Mouse (Mus musculus) hindbrain, embryonic 10.5 days (tissue): ENCODE measurements at regions not wholly inside any gene's neighbourhood (a gene's known extent, or its start where the extent isn't known, plus 50 kb on each side); places are given as distances from the start of the nearest gene placed in this dataset.
A peak's percentile ranks its signal among the peaks of the same experiment; 100 is the strongest.

Experiments used
- DNase-seq: peaks from one replicate; pipeline ENCODE4 v3.0.0-alpha.2; 2017; ENCODE audit warnings: low spot score
- H3K27ac ChIP-seq: fragments of 300-500 bp; sonication (generic); 2 replicates; pipeline ENCODE4 v1.5.1; 2016; ENCODE audit warnings: mild to moderate bottlenecking, moderate library complexity
- H3K27me3 ChIP-seq: fragments of 300-500 bp; sonication (generic); 2 replicates; pipeline ENCODE4 v1.6.1; 2016; ENCODE audit warnings: mild to moderate bottlenecking; ENCODE audit not compliant: poor library complexity, insufficient read depth, severe bottlenecking
- H3K36me3 ChIP-seq: fragments of 300-500 bp; sonication (generic); 2 replicates; pipeline ENCODE4 v1.6.1; 2016; ENCODE audit warnings: mild to moderate bottlenecking, moderate library complexity
- H3K4me1 ChIP-seq: fragments of 300-500 bp; sonication (generic); replicated peaks from 2 replicates; pipeline ENCODE4 v1.6.1; 2016; ENCODE audit warnings: mild to moderate bottlenecking
- H3K4me3 ChIP-seq: fragments of 300-500 bp; sonication (generic); 2 replicates; pipeline ENCODE4 v1.5.1; 2016; ENCODE audit warnings: mild to moderate bottlenecking, moderate library complexity
- H3K9me3 ChIP-seq: fragments of 300-500 bp; sonication (generic); 2 replicates; pipeline ENCODE4 v1.6.1; 2016; ENCODE audit warnings: mild to moderate bottlenecking, moderate library complexity
- WGBS: fragments of 180-500 bp; shearing (Covaris S2); methylation state at CpG from one replicate; pipeline ENCODE4 v1.1.7; 2016; 5-methylcytosine and 5-hydroxymethylcytosine counted together

DNA sequence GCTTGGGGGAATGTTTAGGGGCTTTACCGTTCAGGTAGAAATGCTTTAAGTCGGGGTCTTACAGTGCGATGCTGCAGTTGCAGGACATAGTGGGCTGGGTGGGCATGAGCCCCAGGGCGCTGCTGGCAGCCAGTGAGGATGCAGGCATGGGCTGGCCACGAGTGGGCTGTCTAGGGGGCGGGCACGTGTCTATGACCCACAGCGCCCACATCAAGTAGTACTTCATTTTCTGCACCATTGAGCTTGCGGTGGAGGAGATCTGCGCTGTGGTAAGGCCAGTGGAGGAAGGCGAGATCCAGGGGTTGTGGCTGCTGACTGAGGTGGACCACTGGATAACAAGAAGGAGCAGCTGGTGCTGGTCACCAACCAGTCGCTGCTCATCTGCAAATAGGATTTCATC lies 52.4 kb upstream of the Olfr291 start:
- WGBS: 29% methylated on average over 12 of the region's 12 CpGs
- no peak overlapping the region for H3K27ac ChIP-seq
- no peaks in the 10 kb centered on the region for H3K4me1 ChIP-seq
- no peak for DNase-seq
- no peak overlapping the region for H3K4me3 ChIP-seq
- H3K9me3 ChIP-seq: no peaks in the 10 kb centered on the region
- peaks cover 5% of the 10 kb centered on the region; the same call in 1 of the 2 replicates for H3K27me3 ChIP-seq
- H3K36me3 ChIP-seq: no peaks in the 10 kb centered on the region

DNA sequence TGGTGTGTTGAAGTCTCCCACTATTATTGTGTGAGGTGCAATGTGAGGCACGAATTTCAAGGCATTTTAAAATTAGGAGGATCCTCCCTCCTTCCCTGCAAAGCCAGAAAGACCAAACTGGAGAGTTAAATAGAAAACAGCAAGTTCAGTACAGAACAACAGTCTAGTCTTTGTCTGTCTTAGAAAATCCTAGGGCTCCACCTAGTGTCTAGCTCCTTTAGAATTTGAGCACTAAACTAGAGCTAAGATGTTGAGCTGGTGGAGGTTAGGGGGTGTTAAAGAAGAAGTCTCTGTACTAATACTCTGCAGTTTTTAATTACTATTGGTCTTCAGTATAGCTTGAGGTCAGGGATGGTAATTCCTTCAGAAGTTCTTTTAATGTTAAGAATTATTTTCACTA lies 58.7 kb upstream of the Olfr291 start:
- Histone ChIP-seq H3K9me3 (no peaks in the 10 kb centered on the region), H3K27ac (no peak overlapping the region), H3K27me3 (no peaks in the 10 kb centered on the region), H3K4me3 (no peak overlapping the region), H3K36me3 (no peaks in the 10 kb centered on the region), H3K4me1 (no peaks in the 10 kb centered on the region)
- WGBS: 15% methylated on average over 1 of the region's 1 CpGs
- no peak for DNase-seq

DNA sequence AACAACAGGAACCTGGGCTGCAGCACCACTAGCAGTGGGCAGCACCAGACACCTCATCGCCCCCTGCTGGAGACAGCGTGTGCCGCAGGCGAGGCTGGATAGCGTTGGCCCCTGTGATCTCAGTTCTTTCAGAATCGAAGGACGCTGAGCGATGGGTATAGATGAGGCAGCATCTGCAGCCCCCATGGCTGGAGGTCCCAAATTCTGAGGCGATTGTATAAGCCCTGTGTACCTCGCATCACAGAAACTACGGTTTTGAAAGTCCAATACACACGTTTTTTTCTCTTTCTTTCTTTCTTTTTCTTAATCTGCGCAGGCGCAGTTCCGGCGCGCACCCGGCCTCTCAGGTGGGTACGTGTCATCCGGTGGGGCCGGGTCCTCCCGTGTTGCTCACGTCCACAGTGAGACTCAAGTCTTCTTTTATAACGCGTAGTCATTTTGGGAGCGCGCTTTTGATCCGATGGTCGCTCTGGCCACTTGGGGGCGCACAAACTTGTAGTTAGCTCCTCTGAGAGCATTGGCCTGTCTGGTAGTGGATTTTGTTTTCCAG lies 74.0 kb upstream of the Olfr291 start:
- WGBS: under 1% methylated on average over 30 of the region's 30 CpGs
- Histone ChIP-seq H3K27me3 (no peaks in the 10 kb centered on the region), H3K27ac (peak overlapping the region; percentile 87), H3K4me1 (no peaks in the 10 kb centered on the region), H3K9me3 (no peaks in the 10 kb centered on the region), H3K36me3 (no peaks in the 10 kb centered on the region), H3K4me3 (peak overlapping the region; percentile 59)
- DNase-seq: peak; percentile 88

DNA sequence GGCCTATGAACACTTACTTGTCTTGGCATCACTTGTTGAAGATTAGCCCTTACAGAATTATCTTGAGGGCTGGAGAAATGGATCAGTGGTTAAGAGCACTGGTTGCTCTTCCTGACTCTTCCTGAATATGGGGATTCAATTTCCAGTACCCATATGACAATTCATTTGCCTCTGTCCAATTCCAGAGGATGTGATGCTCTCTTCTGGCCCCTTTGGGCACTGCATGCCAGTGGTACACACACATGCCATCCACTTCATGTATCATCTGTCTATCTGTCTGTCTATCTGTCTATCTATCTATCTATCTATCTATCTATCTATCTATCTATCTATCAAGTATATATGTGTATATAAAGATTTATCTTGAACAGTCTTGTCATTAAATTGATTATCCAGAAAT lies 75.7 kb upstream of the Olfr291 start:
- H3K27me3 ChIP-seq: no peaks in the 10 kb centered on the region
- no peak for DNase-seq
- H3K36me3 ChIP-seq: no peaks in the 10 kb centered on the region
- no peaks in the 10 kb centered on the region for H3K9me3 ChIP-seq
- no peaks in the 10 kb centered on the region for H3K4me1 ChIP-seq
- no peak overlapping the region for H3K4me3 ChIP-seq
- no peak overlapping the region for H3K27ac ChIP-seq

DNA sequence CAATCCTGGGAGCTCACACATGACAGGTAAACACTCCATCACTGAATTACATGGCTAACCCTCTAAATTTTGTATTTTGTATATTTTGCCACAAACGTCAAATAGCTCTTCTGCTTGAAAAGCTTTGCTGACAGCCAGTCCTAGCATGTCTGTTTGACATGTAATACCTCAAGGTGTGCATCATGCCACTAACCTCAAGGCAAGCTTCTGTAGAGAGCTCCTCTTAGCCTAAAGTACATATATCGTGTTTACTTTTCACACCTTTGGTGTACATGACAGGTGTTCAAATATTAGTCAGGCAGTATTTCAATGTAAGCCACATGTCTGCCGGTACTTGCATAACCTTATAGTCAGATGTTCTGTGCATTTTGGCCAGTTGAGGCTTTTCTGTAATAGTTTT lies 66.5 kb upstream of the Zfand6 start:
- Histone ChIP-seq H3K4me3 (no peak overlapping the region), H3K4me1 (no peaks in the 10 kb centered on the region), H3K27me3 (no peaks in the 10 kb centered on the region), H3K27ac (no peak overlapping the region), H3K36me3 (no peaks in the 10 kb centered on the region), H3K9me3 (no peaks in the 10 kb centered on the region)
- WGBS: 87% methylated on average over 3 of the region's 3 CpGs
- DNase-seq: no peak

DNA sequence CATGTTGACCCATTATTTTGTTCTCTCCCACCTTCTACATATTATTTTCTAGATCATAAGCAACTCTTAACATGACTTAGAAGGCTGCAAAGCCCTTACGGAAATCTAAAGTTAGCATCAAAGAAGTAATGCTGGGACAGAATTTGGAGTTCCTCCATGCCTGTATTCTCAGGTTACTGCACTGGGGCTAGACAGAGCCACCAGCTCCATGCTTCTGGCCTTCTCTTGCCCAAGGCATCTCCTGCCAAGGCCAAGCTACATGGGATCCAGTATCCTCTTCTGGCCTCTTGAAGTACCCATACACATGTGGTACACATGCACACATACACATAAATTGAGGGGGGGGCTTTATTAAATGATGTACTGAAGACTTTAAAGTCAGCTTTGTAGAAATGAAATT lies 63.6 kb upstream of the Zfand6 start:
- 0 out of 2 replicates have a peak, but pooled peaks cover 3% of the 10 kb centered on the region for H3K27me3 ChIP-seq

DNA sequence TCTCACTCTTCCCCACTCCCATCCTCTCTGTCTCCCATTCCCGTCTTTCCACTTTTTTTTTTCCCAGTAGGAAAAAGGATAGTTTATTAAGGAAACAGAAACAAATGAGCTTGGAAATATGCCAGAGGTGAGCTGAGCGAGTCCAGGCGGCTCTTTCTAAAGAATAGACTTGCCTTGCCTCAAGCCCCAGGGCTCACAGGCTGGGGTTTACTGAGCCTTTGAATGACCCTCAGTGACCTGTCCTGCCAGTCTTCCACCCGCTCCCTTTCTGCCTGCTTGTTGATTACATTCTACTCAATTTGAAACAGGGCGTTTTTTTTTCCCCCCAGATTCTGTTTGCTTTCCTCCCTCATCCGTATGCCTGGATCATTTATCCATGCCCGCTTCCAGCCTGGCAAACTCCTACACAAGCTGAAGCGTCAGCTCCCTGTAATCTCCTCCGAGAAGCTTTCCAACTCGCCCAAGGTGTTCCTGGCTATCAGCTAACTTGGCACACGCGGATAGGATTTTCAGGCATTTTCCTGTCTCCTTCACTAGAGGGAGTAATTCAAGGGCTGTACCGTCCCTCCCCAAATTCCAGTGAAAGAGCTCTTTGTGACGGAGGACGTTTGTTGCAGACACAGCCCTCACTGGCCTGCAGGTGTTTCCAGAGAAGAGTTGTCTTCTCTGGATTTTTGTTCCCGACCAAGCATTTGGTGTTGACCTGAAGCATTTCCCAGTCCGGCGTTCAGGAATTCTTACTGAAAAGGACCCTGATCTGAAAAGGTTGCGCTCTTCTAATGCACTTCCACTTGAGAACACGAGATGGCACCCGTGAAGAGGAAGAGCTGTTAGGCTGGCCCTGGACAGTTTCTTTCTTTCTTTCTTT lies 59.9 kb upstream of the Zfand6 start:
- Histone ChIP-seq H3K4me1 (peaks cover 7% of the 10 kb centered on the region), H3K27ac (peak overlapping the region; percentile 84), H3K36me3 (no peaks in the 10 kb centered on the region), H3K4me3 (peak overlapping the region; percentile 54), H3K27me3 (0 out of 2 replicates have a peak, but pooled peaks cover 3% of the 10 kb centered on the region), H3K9me3 (no peaks in the 10 kb centered on the region)
- peak; percentile 70 for DNase-seq
- WGBS: 5% methylated on average over 21 of the region's 21 CpGs

More for the DNA sequence above, 63.6 kb upstream of the Zfand6 start:
- Histone ChIP-seq H3K4me3 (no peak overlapping the region), H3K9me3 (no peaks in the 10 kb centered on the region), H3K4me1 (peaks cover 7% of the 10 kb centered on the region), H3K27ac (no peak overlapping the region), H3K36me3 (no peaks in the 10 kb centered on the region)
- 82% methylated on average over 1 of the region's 1 CpGs for WGBS
- DNase-seq: no peak

DNA sequence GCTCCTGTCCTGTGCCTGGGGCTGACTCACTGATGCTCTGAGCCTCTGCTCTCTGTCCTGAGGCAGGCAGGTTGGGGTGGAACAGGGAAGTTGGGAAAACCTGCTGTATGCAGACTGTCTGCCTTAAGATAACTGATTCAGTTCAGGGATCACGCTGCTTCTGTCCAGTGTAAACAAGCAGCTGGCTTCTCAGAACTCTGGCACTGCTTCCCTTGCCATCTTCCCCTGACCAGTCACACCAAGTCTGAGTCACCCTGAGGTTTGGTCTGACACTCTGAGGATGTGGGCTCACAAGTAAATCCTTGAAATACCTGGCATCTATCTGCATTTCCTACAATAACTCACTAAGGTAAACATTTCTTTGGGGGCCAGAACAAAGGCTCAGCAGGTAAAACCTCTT lies 58.1 kb upstream of the Zfand6 start:
- peaks cover 7% of the 10 kb centered on the region for H3K4me1 ChIP-seq
- H3K9me3 ChIP-seq: no peaks in the 10 kb centered on the region
- H3K4me3 ChIP-seq: no peak overlapping the region
- no peak overlapping the region for H3K27ac ChIP-seq
- 0 out of 2 replicates have a peak, but pooled peaks cover 3% of the 10 kb centered on the region for H3K27me3 ChIP-seq
- H3K36me3 ChIP-seq: no peaks in the 10 kb centered on the region
- DNase-seq: no peak
- 65% methylated on average over 1 of the region's 1 CpGs for WGBS

DNA sequence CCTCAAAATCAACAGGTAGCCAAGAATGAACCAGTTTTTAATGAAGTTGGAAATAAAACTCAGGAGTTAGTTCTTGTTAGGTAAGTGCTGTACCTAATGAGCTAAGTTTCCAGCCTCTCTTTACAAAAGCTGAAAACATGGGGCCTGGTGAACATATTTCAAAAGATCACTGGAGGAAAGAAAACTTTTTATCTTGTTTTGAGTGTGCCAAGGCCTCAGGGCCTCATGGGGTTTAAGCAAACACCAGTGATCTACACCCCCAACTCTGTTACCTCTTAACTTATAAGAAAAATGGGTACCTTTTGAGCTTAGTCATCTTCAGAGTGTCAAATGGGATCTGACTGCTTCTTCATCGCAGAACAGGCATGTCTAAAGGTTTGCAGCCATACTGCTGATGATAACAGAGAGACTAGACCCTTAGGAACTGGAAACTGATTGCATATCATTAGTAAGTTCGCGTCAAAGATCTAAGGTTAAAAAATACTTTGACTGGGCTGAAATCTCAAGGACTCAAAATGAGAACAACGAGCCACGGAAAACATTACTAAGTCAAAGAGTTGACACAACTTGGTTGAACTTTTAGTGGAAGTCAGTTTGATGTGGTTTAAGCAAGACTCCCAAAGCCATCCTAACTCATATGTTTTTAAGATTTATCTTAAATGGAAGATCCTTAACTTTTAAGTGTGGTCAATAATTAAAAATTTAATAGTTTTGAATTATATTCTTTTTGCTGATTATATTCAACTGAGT lies 54.7 kb upstream of the Zfand6 start:
- Histone ChIP-seq H3K27ac (no peak overlapping the region), H3K4me1 (peaks cover 5% of the 10 kb centered on the region), H3K9me3 (no peaks in the 10 kb centered on the region), H3K36me3 (no peaks in the 10 kb centered on the region), H3K4me3 (no peak overlapping the region), H3K27me3 (0 out of 2 replicates have a peak, but pooled peaks cover 3% of the 10 kb centered on the region)
- 93% methylated on average over 5 of the region's 5 CpGs for WGBS
- no peak for DNase-seq

DNA sequence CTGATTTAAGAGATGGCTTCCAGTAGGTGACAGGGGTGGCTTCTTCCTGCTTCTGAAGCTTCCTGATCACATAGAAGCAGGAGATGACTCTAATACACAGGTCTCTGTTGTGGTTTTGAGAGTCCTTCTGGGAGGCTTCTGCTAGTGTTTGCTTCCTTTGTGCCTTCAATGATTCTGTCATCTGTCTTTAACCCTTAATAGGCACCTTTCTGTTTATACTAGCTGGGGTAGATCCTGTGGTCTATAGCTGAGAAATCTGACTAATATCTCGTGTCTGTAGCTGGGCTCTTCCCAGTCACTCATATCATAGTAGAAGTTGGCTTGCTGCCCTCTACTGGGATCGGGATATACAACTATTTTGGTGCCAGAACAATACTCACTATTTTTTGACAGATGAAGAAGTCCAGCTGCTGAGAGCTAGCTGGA lies 50.2 kb upstream of the Zfand6 start:
- no peak overlapping the region for H3K27ac ChIP-seq
- H3K4me1 ChIP-seq: no peaks in the 10 kb centered on the region
- 41% methylated on average over 2 of the region's 2 CpGs for WGBS
- no peak overlapping the region for H3K4me3 ChIP-seq
- H3K36me3 ChIP-seq: no peaks in the 10 kb centered on the region
- DNase-seq: no peak
- H3K9me3 ChIP-seq: no peaks in the 10 kb centered on the region
- no peaks in the 10 kb centered on the region for H3K27me3 ChIP-seq
